Mouse (Mus musculus): ENCODE results near the gene Grb2.

Grb2 gene

DNA sequence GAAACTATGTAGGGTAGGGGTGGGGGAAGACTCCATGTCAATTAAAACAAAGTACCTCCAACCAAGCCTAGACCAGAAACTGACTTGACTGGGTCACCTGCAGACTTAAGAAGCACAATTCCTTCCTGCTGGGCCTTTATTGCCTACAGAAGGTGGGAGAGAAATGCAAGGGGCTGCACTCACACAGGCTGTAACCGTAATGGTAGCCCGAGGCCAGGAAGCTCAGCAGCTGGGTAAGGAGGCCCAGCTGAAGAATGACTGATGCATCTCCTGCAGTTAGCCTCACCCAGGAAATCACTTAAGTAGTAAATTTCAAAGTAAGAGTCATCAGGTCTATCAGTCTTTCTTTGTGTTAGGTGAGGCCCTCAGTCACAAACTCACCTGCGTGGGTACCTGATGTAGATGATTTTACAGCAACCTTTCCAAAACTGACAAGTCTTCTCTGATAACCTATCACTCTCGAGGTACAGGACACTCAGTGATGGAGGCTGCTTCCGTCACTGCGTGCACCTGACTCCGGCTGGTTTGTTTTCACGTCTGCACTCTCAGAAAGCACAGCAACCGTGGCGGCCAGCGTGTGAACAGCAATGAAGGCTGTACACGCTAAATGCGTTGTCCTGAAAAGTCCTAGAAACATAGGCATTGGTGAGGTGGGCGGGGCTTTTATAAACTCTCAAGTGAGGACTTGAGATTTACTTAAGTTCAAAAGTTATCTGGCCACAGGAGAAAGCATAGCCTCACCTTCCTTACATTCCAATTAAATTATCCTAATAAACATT, 19.1 kb downstream of the Grb2 start:
- DNase-seq (ENCODE audit: extremely low spot score) = no peak

GRCm38 (mm10) chr11:115686369-115686768, 22.0 kb downstream of the Grb2 start:
- no peak for DNase-seq (ENCODE audit: extremely low spot score)

GRCm38 (mm10) chr11:115685954-115686353, 22.4 kb downstream of the Grb2 start:
- DNase-seq (ENCODE audit: extremely low spot score) = no peak

GRCm38 (mm10) chr11:115684877-115685276, 23.5 kb downstream of the Grb2 start:
- DNase-seq (ENCODE audit: extremely low spot score) = no peak

DNA sequence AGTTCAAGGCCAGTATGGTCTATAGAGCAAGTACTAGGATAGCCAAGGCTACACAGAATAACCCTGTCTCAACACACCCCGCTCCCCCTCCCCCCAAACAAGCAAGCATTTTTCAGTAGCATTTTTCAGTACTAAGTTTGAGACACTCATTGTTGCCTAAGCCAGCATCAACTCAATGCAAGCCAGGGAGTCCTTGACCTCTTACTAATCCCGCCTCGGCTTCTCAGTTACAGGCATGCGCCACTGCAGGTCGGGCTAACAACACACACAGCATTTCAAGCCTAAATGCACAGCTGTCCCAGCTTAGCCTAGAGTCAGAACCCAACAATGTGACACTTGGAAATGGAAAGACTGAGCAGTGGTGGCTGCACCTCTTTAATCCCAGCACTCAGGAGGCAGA, 25.1 kb downstream of the Grb2 start:
- no peak for DNase-seq (ENCODE audit: extremely low spot score)

DNA sequence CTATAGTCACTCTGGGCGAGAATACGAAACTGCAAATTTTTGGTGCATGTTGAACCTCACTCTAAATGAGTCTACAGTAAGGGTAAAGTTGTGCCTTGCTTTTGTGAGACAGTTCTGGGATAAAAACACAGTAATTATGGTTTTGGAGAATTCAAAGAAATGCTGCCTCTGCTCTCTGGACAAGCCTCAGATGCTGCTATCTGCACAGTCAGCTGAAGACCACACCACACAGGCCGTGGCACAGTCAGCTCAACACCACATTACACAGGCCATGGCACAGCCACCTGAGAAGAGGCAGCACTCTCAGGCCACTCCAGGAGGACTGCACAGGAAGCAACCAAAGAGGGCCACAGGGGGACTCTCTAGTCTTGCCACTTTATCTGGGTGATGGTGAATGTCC, 26.0 kb downstream of the Grb2 start:
- no peak for DNase-seq (ENCODE audit: extremely low spot score)

DNA sequence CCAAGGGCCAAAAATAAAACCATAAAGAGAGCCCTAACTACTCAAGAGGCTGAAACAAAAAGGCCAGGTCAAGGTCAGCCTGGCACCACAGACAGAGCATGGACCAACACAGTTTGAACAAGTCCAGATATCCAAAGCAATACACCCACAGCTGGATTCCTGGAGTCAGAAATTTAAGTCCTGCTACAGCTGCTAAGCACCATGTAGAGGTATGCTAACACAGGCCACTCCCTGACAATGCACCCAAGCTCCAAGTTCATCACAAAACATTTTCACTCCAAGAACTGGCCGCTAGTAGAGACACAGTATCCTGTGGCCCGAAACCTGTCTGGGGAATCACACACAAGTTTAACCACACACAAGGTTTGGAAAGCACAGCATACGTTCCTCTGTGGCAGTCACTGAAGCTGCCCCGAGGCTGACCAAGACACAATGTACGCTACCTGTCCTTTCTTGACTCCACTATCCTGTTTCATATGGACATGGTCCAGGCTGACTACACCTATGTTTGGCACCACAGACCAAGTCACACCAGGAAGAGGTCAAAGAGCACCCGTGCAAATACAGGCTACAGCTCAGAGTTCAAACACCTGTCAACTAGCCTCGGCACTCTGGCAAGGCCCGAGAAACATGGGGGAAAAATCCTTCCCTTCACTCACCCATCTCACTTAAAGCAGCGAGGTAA, 28.7 kb downstream of the Grb2 start:
- DNase-seq (ENCODE audit: extremely low spot score) = no peak

DNA sequence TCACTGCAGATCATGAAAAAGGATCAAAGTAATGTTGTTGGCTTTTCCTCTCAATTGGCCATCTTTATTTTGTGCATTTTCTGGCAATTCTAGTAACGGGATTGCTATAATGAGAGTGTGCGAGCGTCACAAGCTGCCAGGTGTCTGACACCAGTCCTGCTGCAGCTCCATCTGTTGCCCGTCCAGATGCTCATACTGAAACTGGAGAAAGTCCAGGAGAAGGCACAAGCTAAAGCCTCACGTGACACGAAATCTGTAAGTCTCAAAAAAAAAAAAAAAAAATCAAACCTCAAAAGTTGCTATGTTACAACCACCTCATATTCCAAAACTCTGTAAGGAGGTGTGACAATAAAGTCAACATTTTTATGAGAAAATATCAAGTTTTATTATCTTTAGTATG, 29.5 kb downstream of the Grb2 start:
- DNase-seq (ENCODE audit: extremely low spot score) = no peak

- DNase-seq (ENCODE audit: extremely low spot score) = no peak
Measured at GRCm38 (mm10) chr11:115677511-115677910, 30.9 kb downstream of the Grb2 start.

- no peak for DNase-seq (ENCODE audit: extremely low spot score)
Measured at GRCm38 (mm10) chr11:115676738-115677137, 31.7 kb downstream of the Grb2 start.

DNA sequence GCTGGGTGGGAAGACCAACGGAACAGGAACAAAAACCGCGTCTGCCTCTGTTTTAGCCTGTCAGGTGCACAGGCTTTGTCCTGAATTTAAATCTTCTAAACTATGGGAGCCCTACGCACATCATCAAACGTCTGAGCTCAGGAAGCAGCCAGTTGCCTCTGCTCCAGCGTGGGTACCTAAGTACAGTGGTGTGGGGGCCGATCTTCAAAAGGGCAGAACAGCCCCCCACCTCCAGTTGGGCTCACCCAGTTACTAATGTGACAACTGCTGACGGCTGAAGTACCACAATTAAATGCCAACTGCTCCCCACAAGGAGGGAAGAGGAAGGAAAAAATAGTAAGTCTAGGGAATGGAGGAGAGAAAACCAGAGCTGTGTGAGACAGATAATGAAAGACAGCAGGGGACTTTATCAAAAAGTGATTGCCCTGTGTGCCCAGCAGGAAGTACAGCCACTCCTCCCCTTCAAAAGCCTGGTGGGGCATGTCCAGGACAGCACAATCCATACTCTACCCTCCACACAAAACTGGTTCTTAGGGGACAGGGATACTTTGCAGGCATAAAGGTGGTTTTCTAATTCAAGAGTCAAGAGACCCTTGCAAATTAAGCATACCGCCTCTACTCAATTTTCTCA, 34.0 kb downstream of the Grb2 start:
- DNase-seq (ENCODE audit: extremely low spot score) = no peak

DNA sequence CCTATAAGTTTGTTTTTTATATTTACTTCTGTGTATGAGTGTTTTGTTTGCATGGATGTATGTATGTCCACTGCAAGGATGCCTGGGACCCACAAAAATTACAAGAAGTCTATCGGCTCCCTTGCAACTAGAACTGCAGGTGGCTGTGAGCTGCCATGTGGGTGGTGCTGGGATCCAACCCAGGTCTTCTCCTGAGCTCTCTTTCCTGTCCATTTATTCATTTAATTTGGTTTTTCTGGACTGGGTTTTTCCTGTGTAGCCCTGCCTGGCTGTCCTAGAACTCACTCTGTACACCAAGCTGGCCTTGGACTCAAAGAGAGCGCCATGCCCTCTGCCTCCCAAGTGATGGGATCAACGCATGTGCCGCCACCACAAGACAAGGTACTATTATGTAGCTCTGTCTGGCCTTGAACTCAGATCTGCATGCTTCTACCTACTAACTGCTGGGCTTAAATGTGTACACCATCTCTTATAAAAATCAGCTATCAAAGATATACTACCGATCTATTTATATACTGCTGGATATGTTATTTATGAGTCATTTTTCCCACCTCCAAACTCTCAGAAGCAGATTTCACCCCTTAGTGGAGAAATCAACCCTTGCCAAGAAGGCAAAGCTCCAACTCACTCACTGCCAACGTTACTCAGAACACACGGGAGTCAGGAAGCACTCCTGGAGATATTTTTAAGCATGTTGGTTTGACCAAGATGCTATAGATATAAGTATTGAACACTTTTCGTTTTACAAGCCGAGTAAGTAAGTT, 34.7 kb downstream of the Grb2 start:
- no peak for DNase-seq (ENCODE audit: extremely low spot score)

- no peak for DNase-seq (ENCODE audit: extremely low spot score)
Measured at GRCm38 (mm10) chr11:115672226-115672987, 36.0 kb downstream of the Grb2 start.

GRCm38 (mm10) chr11:115670451-115671050, 37.8 kb downstream of the Grb2 start:
- peak; percentile 14 for DNase-seq (ENCODE audit: extremely low spot score)

DNA sequence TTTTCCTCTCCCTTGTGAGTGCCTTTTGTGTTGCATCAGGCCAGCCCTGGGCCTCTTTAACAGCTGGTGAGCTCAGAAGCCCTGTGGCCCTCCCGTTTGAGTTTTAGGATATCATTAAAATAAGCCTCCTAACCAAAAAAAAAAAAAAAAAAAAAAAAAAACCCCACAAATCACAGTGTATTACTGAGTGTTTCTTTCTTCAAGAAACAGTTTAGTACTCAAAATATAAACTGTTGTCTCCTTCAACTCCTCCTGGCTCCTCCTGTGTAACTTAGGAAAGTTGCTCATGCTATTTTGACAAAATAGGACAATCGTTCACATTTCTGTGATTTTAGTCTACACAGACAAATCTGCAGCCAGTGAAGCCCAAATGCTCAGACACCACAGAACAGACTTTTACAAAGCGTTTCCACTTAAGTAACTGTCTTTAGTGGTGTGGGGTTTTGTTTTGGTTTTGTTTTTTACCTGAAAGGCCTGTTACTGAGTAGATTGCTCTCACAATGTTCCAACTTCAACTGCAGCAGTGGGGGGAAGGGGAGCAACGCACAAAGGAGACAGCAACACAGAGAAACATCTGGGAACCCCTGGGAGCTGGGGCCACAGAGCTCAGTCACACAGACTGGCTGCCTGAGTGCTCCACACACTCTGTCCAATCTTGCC, 44.6 kb downstream of the Grb2 start:
- no peak for DNase-seq (ENCODE audit: extremely low spot score)

- DNase-seq (ENCODE audit: extremely low spot score) = no peak
Measured at GRCm38 (mm10) chr11:115660376-115660775, 48.0 kb downstream of the Grb2 start.

GRCm38 (mm10) chr11:115658521-115658920, 49.9 kb downstream of the Grb2 start:
- no peak for DNase-seq (ENCODE audit: extremely low spot score)

DNA sequence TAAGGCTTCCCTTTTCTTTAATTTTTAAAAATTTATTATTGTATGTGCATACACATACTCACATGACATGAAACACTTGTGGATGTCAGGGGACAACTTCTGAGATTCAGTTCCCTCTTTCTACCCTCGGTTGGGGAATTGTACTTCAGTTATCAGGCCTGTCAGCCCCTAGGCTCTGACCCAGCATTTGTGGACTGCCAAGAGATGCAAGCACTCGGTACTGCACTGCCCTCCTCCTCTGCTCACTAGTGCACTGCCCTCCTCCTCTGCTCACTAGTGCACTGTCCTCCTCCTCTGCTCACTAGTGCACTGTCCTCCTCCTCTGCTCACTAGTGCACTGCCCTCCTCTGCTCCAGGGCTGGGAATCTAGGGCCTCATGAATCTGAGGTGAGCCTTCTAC, 54.3 kb downstream of the Grb2 start:
- no peak for DNase-seq (ENCODE audit: extremely low spot score)

- no peak for DNase-seq (ENCODE audit: extremely low spot score)
Measured at GRCm38 (mm10) chr11:115653194-115653593, 55.2 kb downstream of the Grb2 start.

DNA sequence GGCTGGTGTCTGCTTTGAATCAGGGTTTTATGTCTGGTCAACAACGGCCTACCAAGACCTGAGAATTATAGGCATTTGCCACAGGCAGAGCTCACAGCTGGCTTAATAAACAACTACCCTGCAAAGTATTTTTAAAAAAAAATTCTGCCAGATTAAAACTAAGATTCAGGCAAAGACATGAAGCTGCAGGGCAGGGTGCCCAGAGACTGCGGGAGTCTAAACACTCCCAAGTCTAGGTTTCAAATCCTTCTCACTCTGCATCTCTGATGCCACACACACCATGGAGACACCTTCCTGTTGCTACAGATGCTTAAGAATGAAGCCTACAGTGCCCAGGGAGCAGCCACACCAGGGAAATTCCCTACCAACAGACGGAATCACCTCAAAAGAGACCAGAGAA, 56.7 kb downstream of the Grb2 start:
- no peak for DNase-seq (ENCODE audit: extremely low spot score)

DNA sequence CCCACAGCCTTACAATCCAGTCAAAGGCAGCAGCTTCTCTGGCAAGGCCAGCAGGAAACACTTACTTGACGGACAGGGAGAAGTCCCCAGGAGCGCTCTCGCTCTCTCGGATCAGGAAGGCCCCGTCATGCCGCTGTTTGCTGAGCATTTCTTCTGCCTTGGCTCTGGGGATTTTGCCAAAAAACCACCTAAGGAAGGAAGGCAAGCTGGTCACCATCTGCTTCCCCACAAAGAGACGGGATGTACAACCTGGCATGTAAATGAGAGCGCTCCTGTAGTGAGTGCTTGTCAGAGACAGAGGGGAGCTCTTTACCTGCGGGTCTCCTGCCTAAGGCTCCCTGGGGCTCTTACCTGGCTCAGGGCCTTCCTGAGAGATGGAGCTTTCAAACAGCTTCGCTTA, 58.7 kb downstream of the Grb2 start:
- DNase-seq (ENCODE audit: extremely low spot score) = no peak
